Mouse (Mus musculus): ENCODE data around the gene Plbd1. TPM values are rescaled to one million over a fixed set of nuclear protein-coding genes. Genes with fewer than 3 reads are reported as not detected.
A peak's percentile ranks its signal among the peaks of the same experiment; 100 is the strongest.

Plbd1 gene
- polyA plus RNA-seq (2015; fragmentation: Nextera tagmentation; extraction: Ambion mirVana), result 30.3 and 31.6 TPM in 2 replicates

GRCm38 (mm10) chr6:136661706-136662016 is at the start of gene Plbd1:
Gene Plbd1, minus strand, starts transcription at chr6:136661928.
- peak within 1 kb of the TSS; percentile 40 for H3K4me3 ChIP-seq (replicated peaks)
- no peaks in the 10 kb centered on the region for H3K36me3 ChIP-seq
- peaks cover 23% of the 10 kb centered on the region for H3K27me3 ChIP-seq
- 3% methylated on average over 19 of the region's 19 CpGs for WGBS
- peak within 1 kb of the TSS; percentile 71 for H3K4me2 ChIP-seq (replicated peaks)
- H3K4me1 ChIP-seq, result peaks cover 13% of the 10 kb centered on the region
- H3K9ac ChIP-seq, result 0 out of 2 replicates have a peak within 1 kb of the TSS, but pooled peaks have one; percentile 9
- peak within 1 kb of the TSS; percentile 65 for H3K27ac ChIP-seq (replicated peaks)
- 0 out of 2 replicates have a peak, but pooled peaks have one; percentile 24 for ATAC-seq (ENCODE audit: insufficient number of reproducible peaks, low FRiP score, low TSS enrichment, low read depth)
- no peaks in the 10 kb centered on the region for H3K9me3 ChIP-seq (replicated peaks)

GRCm38 (mm10) chr6:136710408-136710807 is 48.7 kb upstream of the Plbd1 start:
- Histone ChIP-seq H3K9ac (no peak overlapping the region), H3K27ac (replicated peaks) (no peak overlapping the region), H3K4me2 (replicated peaks) (no peak overlapping the region), H3K4me3 (replicated peaks) (no peak overlapping the region), H3K36me3 (no peaks in the 10 kb centered on the region), H3K9me3 (replicated peaks) (no peaks in the 10 kb centered on the region), H3K4me1 (no peaks in the 10 kb centered on the region), H3K27me3 (no peaks in the 10 kb centered on the region)
- 82% methylated on average over 5 of the region's 5 CpGs for WGBS
- ATAC-seq (ENCODE audit: insufficient number of reproducible peaks, low FRiP score, low TSS enrichment, low read depth), result no peak

- Histone ChIP-seq H3K27me3 (no peaks in the 10 kb centered on the region), H3K9me3 (replicated peaks) (no peaks in the 10 kb centered on the region), H3K9ac (no peak overlapping the region), H3K36me3 (no peaks in the 10 kb centered on the region), H3K4me3 (replicated peaks) (no peak overlapping the region), H3K4me1 (no peaks in the 10 kb centered on the region), H3K27ac (replicated peaks) (no peak overlapping the region), H3K4me2 (replicated peaks) (no peak overlapping the region)
- no peak; the same call in 1 of the 2 replicates for ATAC-seq (ENCODE audit: insufficient number of reproducible peaks, low FRiP score, low TSS enrichment, low read depth)
- 80% methylated on average over 6 of the region's 6 CpGs for WGBS
Observed at GRCm38 (mm10) chr6:136708597-136708996, 46.9 kb upstream of the Plbd1 start.

- Histone ChIP-seq H3K9me3 (replicated peaks) (no peaks in the 10 kb centered on the region), H3K4me1 (no peaks in the 10 kb centered on the region), H3K4me2 (replicated peaks) (no peak overlapping the region), H3K4me3 (replicated peaks) (no peak overlapping the region), H3K27ac (replicated peaks) (no peak overlapping the region), H3K27me3 (no peaks in the 10 kb centered on the region), H3K9ac (no peak overlapping the region), H3K36me3 (no peaks in the 10 kb centered on the region)
- no peak for ATAC-seq (ENCODE audit: insufficient number of reproducible peaks, low FRiP score, low TSS enrichment, low read depth)
- 91% methylated on average over 3 of the region's 3 CpGs for WGBS
Observed at GRCm38 (mm10) chr6:136701878-136702277, 40.1 kb upstream of the Plbd1 start.

- H3K27me3 ChIP-seq, result no peaks in the 10 kb centered on the region
- no peak overlapping the region for H3K4me2 ChIP-seq (replicated peaks)
- no peak overlapping the region for H3K27ac ChIP-seq (replicated peaks)
- ATAC-seq (ENCODE audit: insufficient number of reproducible peaks, low FRiP score, low TSS enrichment, low read depth), result no peak
- H3K9ac ChIP-seq, result no peak overlapping the region
- 66% methylated on average over 5 of the region's 5 CpGs for WGBS
- no peaks in the 10 kb centered on the region for H3K36me3 ChIP-seq
- no peak overlapping the region for H3K4me3 ChIP-seq (replicated peaks)
- H3K9me3 ChIP-seq (replicated peaks), result no peaks in the 10 kb centered on the region
- H3K4me1 ChIP-seq, result no peaks in the 10 kb centered on the region
Observed at GRCm38 (mm10) chr6:136701185-136701584, 39.5 kb upstream of the Plbd1 start.

GRCm38 (mm10) chr6:136691314-136691713 is 29.6 kb upstream of the Plbd1 start:
- Histone ChIP-seq H3K9ac (no peak overlapping the region), H3K27me3 (no peaks in the 10 kb centered on the region), H3K27ac (replicated peaks) (no peak overlapping the region), H3K4me3 (replicated peaks) (no peak overlapping the region), H3K4me2 (replicated peaks) (no peak overlapping the region), H3K36me3 (no peaks in the 10 kb centered on the region), H3K9me3 (replicated peaks) (no peaks in the 10 kb centered on the region), H3K4me1 (no peaks in the 10 kb centered on the region; the same call in 1 of the 2 replicates)
- no peak for ATAC-seq (ENCODE audit: insufficient number of reproducible peaks, low FRiP score, low TSS enrichment, low read depth)
- 89% methylated on average over 6 of the region's 6 CpGs for WGBS

GRCm38 (mm10) chr6:136690527-136690926 is 28.8 kb upstream of the Plbd1 start:
- ATAC-seq (ENCODE audit: insufficient number of reproducible peaks, low FRiP score, low TSS enrichment, low read depth), result no peak
- 59% methylated on average over 5 of the region's 5 CpGs for WGBS
- H3K36me3 ChIP-seq, result no peaks in the 10 kb centered on the region

GRCm38 (mm10) chr6:136689790-136690413 is 28.2 kb upstream of the Plbd1 start:
- no peak overlapping the region for H3K4me2 ChIP-seq (replicated peaks)
- H3K9ac ChIP-seq, result no peak overlapping the region
- H3K27me3 ChIP-seq, result no peaks in the 10 kb centered on the region
- peak overlapping the region; percentile 60 for H3K27ac ChIP-seq (replicated peaks)
- no peak overlapping the region for H3K4me3 ChIP-seq (replicated peaks)
- no peaks in the 10 kb centered on the region; the same call in 1 of the 2 replicates for H3K4me1 ChIP-seq
- 49% methylated on average over 15 of the region's 15 CpGs for WGBS
- no peaks in the 10 kb centered on the region for H3K9me3 ChIP-seq (replicated peaks)
- ATAC-seq (ENCODE audit: insufficient number of reproducible peaks, low FRiP score, low TSS enrichment, low read depth), result no peak
- H3K36me3 ChIP-seq, result no peaks in the 10 kb centered on the region

More at GRCm38 (mm10) chr6:136690527-136690926, 28.8 kb upstream of the Plbd1 start:
- Histone ChIP-seq H3K27ac (replicated peaks) (peak overlapping the region; percentile 60), H3K4me1 (no peaks in the 10 kb centered on the region; the same call in 1 of the 2 replicates), H3K9ac (no peak overlapping the region), H3K4me3 (replicated peaks) (no peak overlapping the region), H3K9me3 (replicated peaks) (no peaks in the 10 kb centered on the region), H3K27me3 (no peaks in the 10 kb centered on the region), H3K4me2 (replicated peaks) (no peak overlapping the region)

GRCm38 (mm10) chr6:136685433-136685832 is 23.7 kb upstream of the Plbd1 start:
- ATAC-seq (ENCODE audit: insufficient number of reproducible peaks, low FRiP score, low TSS enrichment, low read depth), result no peak

GRCm38 (mm10) chr6:136683410-136684334 is 21.9 kb upstream of the Plbd1 start:
- Histone ChIP-seq H3K9ac (no peak overlapping the region), H3K27me3 (no peaks in the 10 kb centered on the region), H3K4me1 (no peaks in the 10 kb centered on the region), H3K27ac (replicated peaks) (no peak overlapping the region), H3K4me2 (replicated peaks) (no peak overlapping the region), H3K9me3 (replicated peaks) (no peaks in the 10 kb centered on the region), H3K4me3 (replicated peaks) (no peak overlapping the region), H3K36me3 (no peaks in the 10 kb centered on the region)
- 82% methylated on average over 11 of the region's 11 CpGs for WGBS
- no peak for ATAC-seq (ENCODE audit: insufficient number of reproducible peaks, low FRiP score, low TSS enrichment, low read depth)

More at GRCm38 (mm10) chr6:136685433-136685832, 23.7 kb upstream of the Plbd1 start:
- Histone ChIP-seq H3K27me3 (no peaks in the 10 kb centered on the region), H3K4me1 (no peaks in the 10 kb centered on the region; the same call in 1 of the 2 replicates), H3K27ac (replicated peaks) (no peak overlapping the region), H3K4me2 (replicated peaks) (no peak overlapping the region), H3K36me3 (no peaks in the 10 kb centered on the region), H3K4me3 (replicated peaks) (no peak overlapping the region), H3K9ac (no peak overlapping the region), H3K9me3 (replicated peaks) (no peaks in the 10 kb centered on the region)
- 72% methylated on average over 5 of the region's 5 CpGs for WGBS

GRCm38 (mm10) chr6:136679381-136679780 is 17.7 kb upstream of the Plbd1 start:
- no peak for ATAC-seq (ENCODE audit: insufficient number of reproducible peaks, low FRiP score, low TSS enrichment, low read depth)
- H3K36me3 ChIP-seq, result no peaks in the 10 kb centered on the region
- no peaks in the 10 kb centered on the region for H3K4me1 ChIP-seq
- WGBS, result 30% methylated on average over 2 of the region's 2 CpGs
- H3K4me3 ChIP-seq (replicated peaks), result no peak overlapping the region
- H3K9ac ChIP-seq, result no peak overlapping the region
- H3K4me2 ChIP-seq (replicated peaks), result no peak overlapping the region
- no peak overlapping the region for H3K27ac ChIP-seq (replicated peaks)
- H3K9me3 ChIP-seq (replicated peaks), result no peaks in the 10 kb centered on the region
- H3K27me3 ChIP-seq, result no peaks in the 10 kb centered on the region
